Mouse (Mus musculus): ENCODE measurements around the gene Ggta1.

- TF ChIP-seq EP300 (IDR thresholded peaks at IDR 0.05; ENCODE audit: low read depth), result no peak
- TF ChIP-seq CTCF (IDR thresholded peaks at IDR 0.05; ENCODE audit: low read depth), result no peak
These were observed 4.8 kb upstream of the Ggta1 start for GRCm38 (mm10) chr2:35467855-35468254.

All from liver, postnatal 0 days (tissue).